Mouse (Mus musculus): ENCODE data around the gene Teddm3.
A peak's percentile ranks its signal among the peaks of the same experiment; 100 is the strongest.
"Not testable (repeated sequence)": the region's sequence is repeated elsewhere in the genome, so short reads cannot be mapped to it uniquely, and the experiment has no call there.

Gene Teddm3

GRCm38 (mm10) chr16:21151564-21152361, 2.0 kb downstream of the Teddm3 start:
- DNase-seq (ENCODE audit: low read depth, low spot score), result no peak

DNA sequence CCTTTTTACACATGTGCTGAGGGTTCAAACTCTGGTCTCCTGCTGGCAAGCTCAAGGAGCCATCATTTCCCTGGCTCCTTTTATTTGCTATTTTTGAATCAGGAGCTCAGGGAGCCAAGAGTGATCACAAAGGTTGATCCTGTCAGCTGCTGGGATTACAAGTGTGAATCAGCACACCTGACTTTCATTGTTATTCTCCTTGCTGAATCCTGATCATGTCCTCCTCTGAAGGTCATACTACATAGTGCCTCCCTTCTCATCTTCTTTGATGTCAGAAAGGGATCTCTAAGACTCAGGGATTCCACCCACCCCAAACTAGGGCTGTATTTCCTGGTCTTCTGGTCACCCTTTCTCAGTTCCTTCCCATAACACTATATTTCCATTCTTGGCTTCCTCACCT, 3.9 kb downstream of the Teddm3 start:
- peak; percentile 70 for DNase-seq (ENCODE audit: low read depth, low spot score)

- not testable (repeated sequence) for DNase-seq (ENCODE audit: low read depth, low spot score)
Measured at GRCm38 (mm10) chr16:21148451-21148850, 5.3 kb downstream of the Teddm3 start.

GRCm38 (mm10) chr16:21136312-21137083, 17.3 kb downstream of the Teddm3 start:
- no peak for DNase-seq (ENCODE audit: low read depth, low spot score)

DNA sequence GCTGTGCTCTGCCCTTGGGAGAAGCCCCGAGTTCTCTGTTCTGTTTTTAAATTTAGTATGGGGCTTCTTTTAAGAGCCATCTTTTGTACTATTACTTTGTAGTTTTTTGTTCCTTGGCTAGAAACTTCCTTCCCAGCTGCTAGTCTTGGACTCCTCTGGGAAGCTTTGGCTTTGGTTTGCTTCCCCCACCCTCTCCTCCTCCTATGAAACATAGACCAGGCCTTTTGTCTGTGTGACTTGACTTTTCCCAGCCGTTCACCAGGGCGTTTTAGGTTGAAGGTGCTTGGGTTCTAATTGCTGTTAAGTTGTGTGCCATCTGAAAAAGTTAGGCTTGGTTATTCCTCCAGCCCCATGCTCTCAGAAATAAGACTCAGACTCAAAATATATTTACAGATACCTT, 26.1 kb downstream of the Teddm3 start:
- not testable (repeated sequence) for DNase-seq (ENCODE audit: low read depth, low spot score)

DNA sequence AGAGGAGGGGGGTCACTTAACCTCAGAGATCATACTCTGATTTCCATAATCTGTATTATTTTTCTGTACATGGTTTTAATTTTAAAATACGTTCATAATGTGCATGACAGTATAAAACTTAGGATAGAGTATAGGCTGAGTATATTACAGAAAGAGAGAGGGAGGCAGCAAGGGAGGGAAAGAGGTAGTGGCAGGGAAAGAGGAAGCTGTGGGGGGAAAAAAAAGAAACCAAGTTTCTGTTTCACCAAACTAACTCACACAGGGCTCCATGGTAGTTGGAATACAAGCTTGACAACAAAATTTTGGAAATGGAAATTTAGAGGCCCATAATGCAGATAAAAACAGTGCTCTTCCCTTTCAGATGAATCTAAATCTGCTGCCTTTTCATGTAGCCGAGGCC, 31.0 kb downstream of the Teddm3 start:
- not testable (repeated sequence) for DNase-seq (ENCODE audit: low read depth, low spot score)

DNA sequence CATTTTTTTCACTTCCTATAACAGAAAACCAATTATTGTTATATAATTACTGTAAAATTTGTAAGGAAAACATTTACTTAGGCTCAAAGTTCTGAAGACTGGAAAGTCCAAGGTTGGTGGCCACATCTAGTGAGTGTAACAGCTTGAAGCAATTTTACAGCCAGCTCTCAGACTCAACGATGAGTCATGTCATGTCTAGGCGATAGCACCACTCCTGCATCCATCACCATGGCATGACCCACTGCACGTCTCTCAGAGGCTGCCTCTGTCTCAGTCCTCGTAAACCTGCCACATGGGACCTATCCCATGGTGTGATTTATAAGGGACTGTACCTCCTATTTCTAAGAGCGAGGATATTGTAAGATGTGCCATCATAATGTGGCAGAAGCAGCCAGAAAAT, 37.7 kb downstream of the Teddm3 start:
- no peak for DNase-seq (ENCODE audit: low read depth, low spot score)

DNA sequence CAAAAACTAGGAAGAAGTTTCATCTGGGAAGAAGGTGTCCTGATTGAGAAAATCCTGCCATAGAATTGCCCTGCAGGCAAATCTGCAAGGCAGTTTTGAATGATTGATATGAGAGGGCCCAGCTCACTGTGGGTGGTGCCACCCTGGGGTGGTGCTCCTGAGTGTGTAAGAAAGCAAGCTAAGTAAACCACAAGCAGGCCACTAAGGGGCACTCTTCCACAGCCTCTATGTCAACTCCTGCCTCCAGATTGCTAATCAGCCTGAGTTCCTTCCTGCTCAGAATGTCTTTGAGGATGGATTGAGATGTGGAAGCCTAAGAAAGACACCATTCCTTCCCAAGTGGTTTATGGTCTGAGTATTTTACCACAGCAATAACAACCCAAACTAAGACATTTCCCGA, 44.3 kb downstream of the Teddm3 start:
- no peak for DNase-seq (ENCODE audit: low read depth, low spot score)

Data from R1 (cell line).